In genomic region chr13:54693558-54694347, GRCm38 (mm10) we compare ENCODE assay signal across 8 mouse cellular contexts. TPM values are rescaled to one million over a fixed set of nuclear protein-coding genes. Genes with fewer than 3 reads are reported as not detected.
DNase-seq lines count a peak whose midpoint lies in the region; ATAC-seq and TF ChIP-seq lines count a peak whose summit lies in the region.

TSS of gene Rnf44 (minus strand) at chr13:54693907.

- peak within 1 kb of the TSS; percentile 96 for H3K4me2 ChIP-seq in hindbrain, postnatal 0 days (ENCODE audit: low read depth, low read length)

- 0 out of 2 replicates have a peak, but pooled peaks cover 3% of the 10 kb centered on the region for H3K36me3 ChIP-seq in hindbrain, postnatal 0 days (ENCODE audit: insufficient read depth, low read length)

- WGBS in hindbrain, postnatal 0 days: under 1% methylated on average over 86 of the region's 92 CpGs

- DNase-seq in ZHBTc4 (ENCODE audit: low read depth, low spot score): peak; percentile 100
- DNase-seq in gastrocnemius, adult 2 months: peak; percentile 100
- peak; percentile 99 for DNase-seq in hindbrain, postnatal 0 days (ENCODE audit: low spot score)
- peak; percentile 99 for DNase-seq in left cerebral cortex, adult 2 months (ENCODE audit: extremely low spot score in 1 of 2, low spot score in 2 of 2)
- peak; percentile 98 for DNase-seq in right cerebral cortex, adult 2 months (ENCODE audit: low spot score in 2 of 2)
- DNase-seq in urinary bladder, postnatal 14 days (ENCODE audit: low spot score): peak; percentile 99

- no peaks in the 10 kb centered on the region for H3K27me3 ChIP-seq in hindbrain, postnatal 0 days (ENCODE audit: insufficient read depth, low read length)

- intact Hi-C loops in gastrocnemius, adult 2 months (cut with DNase I): loop anchor here (5.0 kb wide), 1 partner anchor 81 kb away; the partner anchor contains the start of gene Cltb
- intact Hi-C loops in left cerebral cortex, adult 2 months (cut with DNase I): no loop called here

- no peaks in the 10 kb centered on the region for H3K9me3 ChIP-seq in hindbrain, postnatal 0 days (ENCODE audit: low read length)

- peaks cover 21% of the 10 kb centered on the region for H3K4me1 ChIP-seq in hindbrain, postnatal 0 days (ENCODE audit: insufficient read depth, low read length)

- peak within 1 kb of the TSS; percentile 77 for H3K4me3 ChIP-seq in gastrocnemius, adult 2 months
- peak within 1 kb of the TSS; percentile 71 for H3K4me3 ChIP-seq in hindbrain, postnatal 0 days (ENCODE audit: low read length)
- peak within 1 kb of the TSS; percentile 100 for H3K4me3 ChIP-seq in left cerebral cortex, adult 2 months

- peak within 1 kb of the TSS; percentile 99 for H3K27ac ChIP-seq in gastrocnemius, adult 2 months
- H3K27ac ChIP-seq in hindbrain, postnatal 0 days: peak within 1 kb of the TSS; percentile 95
- peak within 1 kb of the TSS; percentile 96 for H3K27ac ChIP-seq in left cerebral cortex, adult 2 months

- no peak for TF ChIP-seq CTCF in gastrocnemius, adult 2 months (IDR thresholded peaks at IDR 0.05)
- no peak for TF ChIP-seq CTCF in hindbrain, postnatal 0 days (IDR thresholded peaks at IDR 0.05; ENCODE audit: low read depth)
- no peak for TF ChIP-seq CTCF in left cerebral cortex, adult 2 months (IDR thresholded peaks at IDR 0.05)

- peak within 1 kb of the TSS; percentile 84 for H3K9ac ChIP-seq in hindbrain, postnatal 0 days (replicated peaks; ENCODE audit: low read length)

- peak; percentile 84 for ATAC-seq in common myeloid progenitor, adult 5-6 weeks (replicated peaks; ENCODE audit: low read depth, poor library complexity, severe bottlenecking)
- peak; percentile 98 for ATAC-seq in hindbrain, postnatal 0 days
- peak; percentile 88 for ATAC-seq in megakaryocyte, adult 5-6 weeks (ENCODE audit: poor library complexity, severe bottlenecking)

RNA-seq across cellular contexts. Expression of gene Rnf44, which starts in this region (rescaled TPM):
- 25.4 and 27.6 TPM in 2 replicates for total RNA-seq in common myeloid progenitor, adult 5-6 weeks (2017)
- total RNA-seq in gastrocnemius, adult 2 months (2021): 10 to 100 TPM; 23.3 to 34.1 TPM
- total RNA-seq in hindbrain, postnatal 0 days (2014; rRNA removed): 73.1 and 74.8 TPM in 2 replicates
- polyA plus RNA-seq in hindbrain, postnatal 0 days (2015; fragmentation: Nextera tagmentation; extraction: Ambion mirVana): 48.8 and 60.1 TPM in 2 replicates
- total RNA-seq in left cerebral cortex, adult 2 months (2021): 100 to 1,000 TPM; 156 to 185 TPM
- total RNA-seq in megakaryocyte, adult 5-6 weeks (2015): 70.0 and 71.3 TPM in 2 replicates
- total RNA-seq in megakaryocyte, adult 5-6 weeks (2017): 17.8 and 21.2 TPM in 2 replicates

Comparison
In these comparisons a context has a peak if more than half of its experiments do, and no peak if none do; other contexts are left out.
1. Peak in every context shown above with its lines: DNase-seq, ATAC-seq, H3K4me3 ChIP-seq and H3K27ac ChIP-seq.